Mouse (Mus musculus): Measurements from ENCODE around the gene Nod1. TPM values are rescaled to one million over a fixed set of nuclear protein-coding genes. Genes with fewer than 3 reads are reported as not detected.
A peak's percentile ranks its signal among the peaks of the same experiment; 100 is the strongest.

The Nod1 gene
- polyA plus RNA-seq, 1 experiment from 2014 or later: 3.6 TPM

- Histone ChIP-seq H3K4me1 (peaks cover 18% of the 10 kb centered on the region), H3K27ac (no peak overlapping the region), H3K36me3 (no peaks in the 10 kb centered on the region), H3K9me3 (no peaks in the 10 kb centered on the region), H3K4me3 (no peak overlapping the region), H3K27me3 (ENCODE audit: insufficient read depth, poor library complexity, severe bottlenecking) (peaks cover 45% of the 10 kb centered on the region)
- WGBS: 73% methylated on average over 4 of the region's 4 CpGs
- DNase-seq (ENCODE audit: low spot score): no peak
Observed at GRCm38 (mm10) chr6:54946241-54946953, 26.0 kb downstream of the Nod1 start.

GRCm38 (mm10) chr6:54944551-54944950 lies 27.9 kb downstream of the Nod1 start:
- Histone ChIP-seq H3K27me3 (ENCODE audit: insufficient read depth, poor library complexity, severe bottlenecking) (peaks cover 47% of the 10 kb centered on the region), H3K9me3 (no peaks in the 10 kb centered on the region), H3K4me1 (peaks cover 23% of the 10 kb centered on the region), H3K36me3 (no peaks in the 10 kb centered on the region), H3K4me3 (peak overlapping the region; percentile 38; the same call in 1 of the 2 replicates), H3K27ac (no peak overlapping the region)
- DNase-seq (ENCODE audit: low spot score): no peak
- 69% methylated on average over 16 of the region's 16 CpGs for WGBS

GRCm38 (mm10) chr6:54943753-54944152 lies 28.7 kb downstream of the Nod1 start:
- H3K4me1 ChIP-seq: peaks cover 22% of the 10 kb centered on the region
- H3K27me3 ChIP-seq (ENCODE audit: insufficient read depth, poor library complexity, severe bottlenecking): peaks cover 51% of the 10 kb centered on the region
- no peaks in the 10 kb centered on the region for H3K9me3 ChIP-seq
- H3K36me3 ChIP-seq: no peaks in the 10 kb centered on the region
- H3K27ac ChIP-seq: 0 out of 2 replicates have a peak overlapping the region, but pooled peaks have one; percentile 12
- DNase-seq (ENCODE audit: low spot score): no peak
- H3K4me3 ChIP-seq: peak overlapping the region; percentile 38
- WGBS: 46% methylated on average over 24 of the region's 24 CpGs

- Histone ChIP-seq H3K27ac (0 out of 2 replicates have a peak overlapping the region, but pooled peaks have one; percentile 12), H3K4me1 (peaks cover 20% of the 10 kb centered on the region), H3K27me3 (ENCODE audit: insufficient read depth, poor library complexity, severe bottlenecking) (peaks cover 51% of the 10 kb centered on the region), H3K9me3 (no peaks in the 10 kb centered on the region), H3K4me3 (peak overlapping the region; percentile 38), H3K36me3 (no peaks in the 10 kb centered on the region)
- DNase-seq (ENCODE audit: low spot score): no peak
- WGBS: 58% methylated on average over 16 of the region's 16 CpGs
Observed at GRCm38 (mm10) chr6:54943292-54943691, 29.1 kb downstream of the Nod1 start.

GRCm38 (mm10) chr6:54941149-54941548 lies 31.3 kb downstream of the Nod1 start:
- peaks cover 48% of the 10 kb centered on the region for H3K27me3 ChIP-seq (ENCODE audit: insufficient read depth, poor library complexity, severe bottlenecking)
- 88% methylated on average over 6 of the region's 6 CpGs for WGBS
- no peaks in the 10 kb centered on the region; the same call in 1 of the 2 replicates for H3K36me3 ChIP-seq
- H3K9me3 ChIP-seq: no peaks in the 10 kb centered on the region
- DNase-seq (ENCODE audit: low spot score): no peak
- H3K4me3 ChIP-seq: no peak overlapping the region
- no peak overlapping the region for H3K27ac ChIP-seq
- H3K4me1 ChIP-seq: peaks cover 20% of the 10 kb centered on the region

GRCm38 (mm10) chr6:54940126-54940525 lies 32.3 kb downstream of the Nod1 start:
- WGBS: 82% methylated on average over 7 of the region's 7 CpGs

GRCm38 (mm10) chr6:54939631-54940030 lies 32.8 kb downstream of the Nod1 start:
- WGBS: 57% methylated on average over 4 of the region's 4 CpGs

More at GRCm38 (mm10) chr6:54940126-54940525, 32.3 kb downstream of the Nod1 start:
- DNase-seq (ENCODE audit: low spot score): no peak
- no peak overlapping the region for H3K4me3 ChIP-seq
- H3K4me1 ChIP-seq: peaks cover 20% of the 10 kb centered on the region
- H3K27me3 ChIP-seq (ENCODE audit: insufficient read depth, poor library complexity, severe bottlenecking): peaks cover 44% of the 10 kb centered on the region
- H3K36me3 ChIP-seq: no peaks in the 10 kb centered on the region; the same call in 1 of the 2 replicates
- no peaks in the 10 kb centered on the region for H3K9me3 ChIP-seq
- H3K27ac ChIP-seq: no peak overlapping the region

GRCm38 (mm10) chr6:54936496-54936895 lies 35.9 kb downstream of the Nod1 start:
- Histone ChIP-seq H3K9me3 (no peaks in the 10 kb centered on the region), H3K27ac (no peak overlapping the region), H3K27me3 (ENCODE audit: insufficient read depth, poor library complexity, severe bottlenecking) (peaks cover 7% of the 10 kb centered on the region), H3K36me3 (no peaks in the 10 kb centered on the region; the same call in 1 of the 2 replicates), H3K4me3 (no peak overlapping the region), H3K4me1 (peaks cover 22% of the 10 kb centered on the region)
- WGBS: 61% methylated on average over 2 of the region's 2 CpGs
- DNase-seq (ENCODE audit: low spot score): no peak

More at GRCm38 (mm10) chr6:54939631-54940030, 32.8 kb downstream of the Nod1 start:
- Histone ChIP-seq H3K36me3 (no peaks in the 10 kb centered on the region; the same call in 1 of the 2 replicates), H3K4me3 (no peak overlapping the region), H3K4me1 (peaks cover 21% of the 10 kb centered on the region), H3K9me3 (no peaks in the 10 kb centered on the region), H3K27me3 (ENCODE audit: insufficient read depth, poor library complexity, severe bottlenecking) (peaks cover 39% of the 10 kb centered on the region), H3K27ac (no peak overlapping the region)
- DNase-seq (ENCODE audit: low spot score): no peak

GRCm38 (mm10) chr6:54934930-54935329 lies 37.5 kb downstream of the Nod1 start:
- no peak overlapping the region for H3K4me3 ChIP-seq
- no peaks in the 10 kb centered on the region for H3K9me3 ChIP-seq
- peaks cover 17% of the 10 kb centered on the region for H3K4me1 ChIP-seq
- no peaks in the 10 kb centered on the region; the same call in 1 of the 2 replicates for H3K36me3 ChIP-seq
- WGBS: 69% methylated on average over 5 of the region's 5 CpGs
- peak; percentile 67 for DNase-seq (ENCODE audit: low spot score)
- no peak overlapping the region for H3K27ac ChIP-seq
- peaks cover 4% of the 10 kb centered on the region; the same call in 1 of the 2 replicates for H3K27me3 ChIP-seq (ENCODE audit: insufficient read depth, poor library complexity, severe bottlenecking)

- Histone ChIP-seq H3K27ac (no peak overlapping the region), H3K4me1 (peaks cover 17% of the 10 kb centered on the region), H3K4me3 (no peak overlapping the region), H3K9me3 (no peaks in the 10 kb centered on the region), H3K27me3 (ENCODE audit: insufficient read depth, poor library complexity, severe bottlenecking) (0 out of 2 replicates have a peak, but pooled peaks cover 4% of the 10 kb centered on the region), H3K36me3 (no peaks in the 10 kb centered on the region; the same call in 1 of the 2 replicates)
- 56% methylated on average over 8 of the region's 8 CpGs for WGBS
- peak; percentile 75 for DNase-seq (ENCODE audit: low spot score)
Observed at GRCm38 (mm10) chr6:54934313-54934712, 38.1 kb downstream of the Nod1 start.

- Histone ChIP-seq H3K4me1 (peaks cover 17% of the 10 kb centered on the region), H3K36me3 (no peaks in the 10 kb centered on the region; the same call in 1 of the 2 replicates), H3K4me3 (no peak overlapping the region), H3K27ac (no peak overlapping the region), H3K9me3 (no peaks in the 10 kb centered on the region), H3K27me3 (ENCODE audit: insufficient read depth, poor library complexity, severe bottlenecking) (0 out of 2 replicates have a peak, but pooled peaks cover under 1% of the 10 kb centered on the region)
- 62% methylated on average over 3 of the region's 3 CpGs for WGBS
- DNase-seq (ENCODE audit: low spot score): peak; percentile 58
Observed at GRCm38 (mm10) chr6:54933866-54934265, 38.5 kb downstream of the Nod1 start.

GRCm38 (mm10) chr6:54933216-54933615 lies 39.2 kb downstream of the Nod1 start:
- Histone ChIP-seq H3K36me3 (no peaks in the 10 kb centered on the region; the same call in 1 of the 2 replicates), H3K27me3 (ENCODE audit: insufficient read depth, poor library complexity, severe bottlenecking) (no peaks in the 10 kb centered on the region), H3K4me1 (peaks cover 17% of the 10 kb centered on the region), H3K9me3 (no peaks in the 10 kb centered on the region), H3K4me3 (no peak overlapping the region), H3K27ac (no peak overlapping the region)
- peak; percentile 74 for DNase-seq (ENCODE audit: low spot score)
- 78% methylated on average over 5 of the region's 5 CpGs for WGBS

- no peak overlapping the region for H3K27ac ChIP-seq
- H3K9me3 ChIP-seq: no peaks in the 10 kb centered on the region
- H3K4me3 ChIP-seq: no peak overlapping the region
- 89% methylated on average over 12 of the region's 12 CpGs for WGBS
- no peaks in the 10 kb centered on the region; the same call in 1 of the 2 replicates for H3K36me3 ChIP-seq
- peak; percentile 28 for DNase-seq (ENCODE audit: low spot score)
- peaks cover 17% of the 10 kb centered on the region for H3K4me1 ChIP-seq
- no peaks in the 10 kb centered on the region for H3K27me3 ChIP-seq (ENCODE audit: insufficient read depth, poor library complexity, severe bottlenecking)
Observed at GRCm38 (mm10) chr6:54932526-54932925, 39.9 kb downstream of the Nod1 start.

Measured in heart, embryonic 10.5 days (tissue).